Mouse (Mus musculus) cortical plate, adult 2 months (tissue): ENCODE measurements around the gene Gm27021.

ENCODE experiments used
- CTCF ChIP-seq: fragments of 200-500 bp; IDR thresholded peaks from 2 replicates; pipeline ENCODE4 v1.5.1; 2011; ENCODE audit warnings: mild to moderate bottlenecking, control low read depth, low read length; ENCODE audit not compliant: insufficient read depth; ENCODE audit errors: extremely low read depth
- POLR2A ChIP-seq: fragments of 200-500 bp; IDR thresholded peaks from 2 replicates; pipeline ENCODE4 v1.6.1; 2011; ENCODE audit warnings: mild to moderate bottlenecking, low read length, control low read depth; ENCODE audit not compliant: insufficient read depth; ENCODE audit errors: extremely low read depth

DNA sequence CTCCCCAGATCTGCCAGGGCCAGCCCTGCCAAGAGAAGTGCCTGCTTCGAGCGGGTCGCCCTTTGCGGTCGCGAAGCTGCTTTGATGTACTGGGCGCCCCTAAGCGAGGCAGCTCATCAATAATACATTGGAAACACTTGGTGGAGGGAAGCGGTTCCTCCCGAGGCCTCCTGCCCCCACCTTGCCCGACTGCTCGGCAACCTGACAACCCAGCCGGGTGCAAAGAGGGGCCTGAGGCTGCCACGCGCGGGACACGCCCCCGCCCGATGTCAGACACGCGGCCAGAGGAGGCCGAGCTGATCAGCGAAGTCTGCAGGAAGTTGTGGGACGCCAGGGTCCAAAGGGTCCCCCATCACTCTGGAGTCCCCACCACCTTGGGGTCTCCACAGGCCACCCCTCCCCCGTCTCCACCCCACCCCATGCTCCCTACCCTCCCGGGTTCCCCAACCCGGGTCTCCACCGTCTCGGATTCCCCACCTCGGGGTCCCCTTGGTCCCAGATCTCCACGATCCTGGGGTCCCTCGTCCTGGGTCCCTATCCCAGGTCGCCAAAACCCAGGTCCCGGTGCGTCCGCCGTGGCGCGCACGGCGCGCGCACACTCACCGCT is 34.1 kb downstream of the Gm27021 start:
- TF ChIP-seq CTCF (no peak), POLR2A (no peak)
